Mouse (Mus musculus): ENCODE data around the gene Itpr3.
A peak's percentile ranks its signal among the peaks of the same experiment; 100 is the strongest.

Gene Itpr3

GRCm38 (mm10) chr17:27071630-27072029 is 14.5 kb downstream of the Itpr3 start:
- DNase-seq (ENCODE audit: low read depth), result no peak

- no peak for DNase-seq (ENCODE audit: low read depth)
Observed at GRCm38 (mm10) chr17:27072363-27072762, 15.3 kb downstream of the Itpr3 start.

GRCm38 (mm10) chr17:27073126-27073525 is 16.0 kb downstream of the Itpr3 start:
- no peak for DNase-seq (ENCODE audit: low read depth)

GRCm38 (mm10) chr17:27073778-27074177 is 16.7 kb downstream of the Itpr3 start:
- DNase-seq (ENCODE audit: low read depth), result no peak

- no peak for DNase-seq (ENCODE audit: low read depth)
Observed at GRCm38 (mm10) chr17:27074236-27074635, 17.1 kb downstream of the Itpr3 start.

GRCm38 (mm10) chr17:27074849-27075745 is 18.0 kb downstream of the Itpr3 start:
- DNase-seq (ENCODE audit: low read depth), result no peak

- no peak for DNase-seq (ENCODE audit: low read depth)
Observed at GRCm38 (mm10) chr17:27077133-27077532, 20.0 kb downstream of the Itpr3 start.

GRCm38 (mm10) chr17:27077920-27078319 is 20.8 kb downstream of the Itpr3 start:
- DNase-seq (ENCODE audit: low read depth), result no peak

- no peak for DNase-seq (ENCODE audit: low read depth)
Observed at GRCm38 (mm10) chr17:27078499-27078898, 21.4 kb downstream of the Itpr3 start.

- no peak for DNase-seq (ENCODE audit: low read depth)
Observed at GRCm38 (mm10) chr17:27081868-27082267, 24.8 kb downstream of the Itpr3 start.

- DNase-seq (ENCODE audit: low read depth), result no peak
Observed at GRCm38 (mm10) chr17:27082796-27083195, 25.7 kb downstream of the Itpr3 start.

GRCm38 (mm10) chr17:27083601-27084000 is 26.5 kb downstream of the Itpr3 start:
- peak; percentile 46 for DNase-seq (ENCODE audit: low read depth)

GRCm38 (mm10) chr17:27085676-27086075 is 28.6 kb downstream of the Itpr3 start:
- peak; percentile 66 for DNase-seq (ENCODE audit: low read depth)

GRCm38 (mm10) chr17:27087426-27087825 is 30.3 kb downstream of the Itpr3 start:
- DNase-seq (ENCODE audit: low read depth), result no peak

- no peak for DNase-seq (ENCODE audit: low read depth)
Observed at GRCm38 (mm10) chr17:27090068-27090467, 33.0 kb downstream of the Itpr3 start.

GRCm38 (mm10) chr17:27095690-27096089 is 38.6 kb downstream of the Itpr3 start:
- no peak for DNase-seq (ENCODE audit: low read depth)

- DNase-seq (ENCODE audit: low read depth), result no peak
Observed at GRCm38 (mm10) chr17:27101675-27102074, 44.6 kb downstream of the Itpr3 start.

- DNase-seq (ENCODE audit: low read depth), result no peak
Observed at GRCm38 (mm10) chr17:27105698-27106470, 48.8 kb downstream of the Itpr3 start.

- no peak for DNase-seq (ENCODE audit: low read depth)
Observed at GRCm38 (mm10) chr17:27106745-27107144, 49.6 kb downstream of the Itpr3 start.

- DNase-seq (ENCODE audit: low read depth), result no peak
Observed at GRCm38 (mm10) chr17:27107936-27108335, 50.8 kb downstream of the Itpr3 start.

GRCm38 (mm10) chr17:27110072-27110471 is 53.0 kb downstream of the Itpr3 start:
- no peak for DNase-seq (ENCODE audit: low read depth)

- DNase-seq (ENCODE audit: low read depth), result no peak
Observed at GRCm38 (mm10) chr17:27118676-27119539, 61.8 kb downstream of the Itpr3 start.
